Mouse (Mus musculus) kidney, adult 2 months (tissue): ENCODE results near the gene Zfp61.

Experiments
- CTCF ChIP-seq: fragments of 200-500 bp; conservative IDR thresholded peaks from 2 replicates; pipeline ENCODE4 v1.5.1; 2011; ENCODE audit warnings: low read depth, mild to moderate bottlenecking, control low read depth, low read length, moderate library complexity, mixed read lengths; ENCODE audit not compliant: insufficient read depth, insufficient read length
- POLR2A ChIP-seq: fragments of 200-500 bp; IDR thresholded peaks from one replicate; pipeline ENCODE4 v1.6.1; 2011; ENCODE audit warnings: low read depth, low read length, control low read depth

GRCm38 (mm10) chr7:24270288-24270672, 30.8 kb downstream of the Zfp61 start, which contains the start of gene Zfp93:
- TF ChIP-seq CTCF (no peak), POLR2A (peak; percentile 33)
